Mouse (Mus musculus) liver, embryonic 16.5 days (tissue): ENCODE data around the gene Agap2. TPM values are rescaled to one million over a fixed set of nuclear protein-coding genes. Genes with fewer than 3 reads are reported as not detected.
"Not testable (repeated sequence)": the region's sequence is repeated elsewhere in the genome, so short reads cannot be mapped to it uniquely, and the experiment has no call there.

Experiments used
- ATAC-seq: fragments of 200-750 bp; cut with Nextera tagmentation; 2 replicates; pipeline ENCODE4 v1.8.0; 2017; ENCODE audit warnings: low read depth, mild to moderate bottlenecking, moderate number of reproducible peaks, moderate library complexity
- H3K27ac ChIP-seq: fragments of 300-500 bp; sonication (generic); 2 replicates; pipeline ENCODE4 v1.5.1; 2014; ENCODE audit warnings: mild to moderate bottlenecking, low read length
- H3K27me3 ChIP-seq: fragments of 300-500 bp; sonication (generic); 2 replicates; pipeline ENCODE4 v1.6.1; 2014; ENCODE audit warnings: low read depth, low read length, mixed read lengths; ENCODE audit not compliant: control insufficient read depth, insufficient read depth
- H3K36me3 ChIP-seq: fragments of 300-500 bp; sonication (generic); 2 replicates; pipeline ENCODE4 v1.6.1; 2014; ENCODE audit warnings: mild to moderate bottlenecking; ENCODE audit not compliant: control insufficient read depth, insufficient read depth
- H3K4me1 ChIP-seq: fragments of 300-500 bp; sonication (generic); 2 replicates; pipeline ENCODE4 v1.6.1; 2014; ENCODE audit warnings: low read depth, low read length, mixed read lengths; ENCODE audit not compliant: control insufficient read depth
- H3K4me2 ChIP-seq: fragments of 300-500 bp; sonication (generic); 2 replicates; pipeline ENCODE4 v1.6.1; 2014; ENCODE audit warnings: low read depth, low read length, mixed read lengths
- H3K4me3 ChIP-seq: fragments of 300-500 bp; sonication (generic); 2 replicates; pipeline ENCODE4 v1.5.1; 2014; ENCODE audit warnings: low read depth, mild to moderate bottlenecking, low read length
- H3K9ac ChIP-seq: fragments of 300-500 bp; sonication (generic); 2 replicates; pipeline ENCODE4 v1.6.1; 2014; ENCODE audit warnings: low read depth, low read length
- H3K9me3 ChIP-seq: fragments of 300-500 bp; sonication (generic); replicated peaks from 2 replicates; pipeline ENCODE4 v1.6.1; 2016; ENCODE audit warnings: low read length; ENCODE audit not compliant: control insufficient read depth
- WGBS: fragments of 180-500 bp; shearing (Covaris S2); extraction: QIAGEN DNeasy Blood & Tissue Kit; methylation state at CpG from one replicate; pipeline ENCODE4 v1.1.7; 2014; ENCODE audit not compliant: insufficient replicate concordance; 5-methylcytosine and 5-hydroxymethylcytosine counted together
- polyA plus RNA-seq: library from polyadenylated mRNA; unstranded; fragments of >200 nt; fragmentation: Nextera tagmentation; extraction: Ambion mirVana; gene quantifications from 2 replicates; pipeline ENCODE4 v1.2.1, GENCODE M21; 2015

The Agap2 gene
- polyA plus RNA-seq, 1 experiment from 2014 or later, result 1.2 TPM

DNA sequence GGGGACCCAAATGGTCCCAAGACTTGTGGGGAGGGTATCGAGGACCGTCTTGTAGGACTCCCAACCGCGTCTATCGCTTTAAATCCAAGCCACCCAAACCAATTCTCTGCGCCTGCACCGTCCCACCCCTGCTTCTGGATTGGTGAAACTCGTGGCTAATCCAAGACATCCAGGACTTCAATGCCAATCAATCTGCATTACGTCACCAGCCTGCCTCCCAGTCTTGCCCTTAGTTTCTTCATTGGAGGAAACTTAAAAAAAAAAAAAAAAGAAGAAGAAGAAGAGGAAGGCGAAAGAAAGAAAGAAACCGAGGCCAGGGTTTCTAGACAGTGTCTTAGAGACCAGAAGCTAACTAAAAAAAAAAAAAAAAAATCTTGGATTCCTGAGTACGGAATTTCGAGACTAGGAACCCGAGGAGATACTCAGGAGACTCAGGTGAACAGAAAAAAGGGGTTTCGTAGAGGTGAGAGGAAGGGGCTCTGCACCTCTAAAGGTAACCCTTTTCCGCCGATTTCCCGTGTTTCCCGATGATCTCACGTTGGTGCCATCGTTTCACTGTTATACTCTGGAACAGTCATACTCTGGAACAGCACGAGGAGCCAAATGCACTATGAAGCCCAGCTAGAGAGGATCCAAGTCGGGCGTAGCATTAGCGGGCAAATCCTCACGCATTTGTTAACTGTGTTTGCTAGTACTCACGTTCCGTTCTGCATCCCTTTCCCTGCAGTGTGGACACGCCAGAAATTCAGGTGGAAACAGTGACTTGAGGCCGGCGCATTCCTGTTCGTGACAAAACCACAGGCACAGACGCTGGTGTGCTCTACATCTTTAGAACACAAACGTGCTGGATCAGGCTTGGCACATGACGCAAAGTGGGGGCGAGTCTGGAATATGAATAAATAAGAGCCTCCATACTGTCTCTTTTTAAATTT lies 4.6 kb upstream of the Agap2 start, which contains the start of gene Tspan31:
Tspan31 (minus strand) TSS at position 75 of the 932 bp plus-strand sequence.
- peak within 1 kb of the TSS; percentile 73 for H3K4me3 ChIP-seq
- H3K9ac ChIP-seq, result peak within 1 kb of the TSS; percentile 67
- peaks cover 18% of the 10 kb centered on the region for H3K36me3 ChIP-seq
- H3K27ac ChIP-seq, result peak within 1 kb of the TSS; percentile 78
- under 1% methylated on average over 36 of the region's 36 CpGs for WGBS
- H3K9me3 ChIP-seq, result no peaks in the 10 kb centered on the region
- H3K27me3 ChIP-seq, result no peaks in the 10 kb centered on the region
- peak; percentile 88 for ATAC-seq
- H3K4me2 ChIP-seq, result peak within 1 kb of the TSS; percentile 77
- peaks cover 29% of the 10 kb centered on the region for H3K4me1 ChIP-seq

DNA sequence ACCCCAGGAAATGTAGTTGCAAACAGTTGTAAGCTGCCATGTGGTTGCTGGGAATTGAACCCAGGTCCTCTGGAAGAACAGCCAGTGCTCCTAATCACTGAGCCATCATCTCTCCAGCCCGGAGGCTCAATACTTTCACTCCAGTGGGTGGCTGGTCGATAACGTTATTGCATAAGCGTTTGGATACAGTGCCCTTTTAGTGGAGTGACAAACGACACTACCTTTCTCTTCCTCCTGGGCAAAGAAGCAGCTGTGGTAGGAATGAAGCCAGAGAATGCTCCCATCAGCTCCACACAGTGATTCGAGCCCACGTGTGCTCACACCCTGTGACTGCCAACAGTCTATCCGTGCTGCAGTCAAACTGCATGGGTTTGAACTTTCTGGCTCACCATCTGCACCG lies 3.9 kb upstream of the Agap2 start:
- Histone ChIP-seq H3K4me1 (peaks cover 28% of the 10 kb centered on the region), H3K27me3 (no peaks in the 10 kb centered on the region), H3K4me2 (peak overlapping the region; percentile 77), H3K4me3 (peak overlapping the region; percentile 73), H3K9me3 (no peaks in the 10 kb centered on the region), H3K9ac (no peak overlapping the region), H3K36me3 (peaks cover 11% of the 10 kb centered on the region), H3K27ac (no peak overlapping the region)
- ATAC-seq, result no peak
- WGBS, result 46% methylated on average over 9 of the region's 9 CpGs

DNA sequence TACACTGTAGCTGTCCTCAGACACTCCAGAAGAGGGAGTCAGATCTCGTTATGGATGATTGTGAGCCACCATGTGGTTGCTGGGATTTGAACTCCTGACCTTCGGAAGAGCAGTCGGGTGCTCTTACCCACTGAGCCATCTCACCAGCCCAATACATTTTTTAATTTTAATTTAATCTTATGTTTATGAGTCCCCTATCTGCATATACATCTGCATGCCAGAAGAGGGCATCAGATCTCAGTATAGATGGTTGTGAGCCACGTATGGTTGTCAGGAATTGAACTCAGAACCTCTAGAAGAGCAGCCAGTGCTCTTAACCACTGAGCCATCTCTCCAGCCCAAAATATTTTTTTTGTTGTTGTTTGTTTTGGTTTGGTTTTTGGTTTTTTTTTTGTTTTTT lies 2.8 kb upstream of the Agap2 start:
- H3K27me3 ChIP-seq, H3K27ac ChIP-seq, H3K9ac ChIP-seq, H3K36me3 ChIP-seq, H3K4me2 ChIP-seq, H3K4me3 ChIP-seq, H3K9me3 ChIP-seq, ATAC-seq: not testable (repeated sequence)
- H3K4me1 ChIP-seq, result peaks cover 37% of the 10 kb centered on the region
- 76% methylated on average over 4 of the region's 4 CpGs for WGBS

GRCm38 (mm10) chr10:127072969-127073368 lies 2.1 kb upstream of the Agap2 start:
- not testable (repeated sequence) for ATAC-seq, H3K36me3 ChIP-seq, H3K4me2 ChIP-seq, H3K9ac ChIP-seq, H3K9me3 ChIP-seq, H3K4me3 ChIP-seq, H3K27me3 ChIP-seq, H3K27ac ChIP-seq
- 63% methylated on average over 2 of the region's 2 CpGs for WGBS
- H3K4me1 ChIP-seq, result peaks cover 40% of the 10 kb centered on the region

DNA sequence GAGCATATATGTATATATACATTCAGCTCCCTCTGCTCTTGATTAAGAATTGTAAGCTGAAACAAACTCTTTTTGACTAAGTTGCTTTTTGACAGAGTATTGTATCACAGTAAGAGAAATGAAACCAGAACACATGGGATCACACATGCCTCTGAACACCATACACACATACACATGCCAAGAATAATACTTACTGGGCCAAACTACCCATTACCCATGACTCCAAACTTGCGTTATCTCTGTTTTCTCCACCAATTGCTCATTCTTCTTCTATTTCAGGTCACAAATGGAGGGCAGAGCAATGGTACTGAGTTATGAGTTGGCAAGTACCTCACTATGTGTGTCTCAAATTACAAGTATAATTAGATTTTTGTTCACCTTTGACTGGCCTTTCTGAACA lies 1.1 kb upstream of the Agap2 start:
- 80% methylated on average over 1 of the region's 1 CpGs for WGBS
- Histone ChIP-seq H3K4me1 (peaks cover 31% of the 10 kb centered on the region), H3K27ac (no peak overlapping the region), H3K4me2 (no peak overlapping the region), H3K4me3 (no peak overlapping the region), H3K9me3 (no peaks in the 10 kb centered on the region), H3K36me3 (no peaks in the 10 kb centered on the region), H3K9ac (no peak overlapping the region), H3K27me3 (peaks cover 4% of the 10 kb centered on the region; the same call in 1 of the 2 replicates)
- no peak for ATAC-seq

DNA sequence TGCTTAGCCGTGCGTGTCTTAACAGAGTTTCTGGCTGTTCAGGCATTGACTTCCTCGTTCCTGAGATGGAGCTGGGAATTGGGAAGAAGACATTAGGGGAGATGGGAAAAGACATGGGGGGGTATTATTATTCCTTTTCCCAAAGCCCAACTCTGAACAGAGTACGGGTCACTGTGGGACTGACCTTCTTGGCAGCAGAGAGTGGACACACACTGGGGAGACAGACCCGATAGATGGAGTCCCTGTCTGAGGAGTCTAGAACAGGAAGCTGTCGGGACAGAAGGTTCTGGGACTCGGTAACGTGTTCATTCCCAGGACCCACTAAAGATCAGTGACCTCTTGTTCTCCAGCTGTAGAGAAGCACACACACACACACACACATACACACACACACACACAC lies 567 bp downstream of the Agap2 start:
- Histone ChIP-seq H3K4me2 (peak overlapping the region; percentile 33), H3K27me3 (peaks cover 21% of the 10 kb centered on the region)
- WGBS, result 26% methylated on average over 8 of the region's 8 CpGs

DNA sequence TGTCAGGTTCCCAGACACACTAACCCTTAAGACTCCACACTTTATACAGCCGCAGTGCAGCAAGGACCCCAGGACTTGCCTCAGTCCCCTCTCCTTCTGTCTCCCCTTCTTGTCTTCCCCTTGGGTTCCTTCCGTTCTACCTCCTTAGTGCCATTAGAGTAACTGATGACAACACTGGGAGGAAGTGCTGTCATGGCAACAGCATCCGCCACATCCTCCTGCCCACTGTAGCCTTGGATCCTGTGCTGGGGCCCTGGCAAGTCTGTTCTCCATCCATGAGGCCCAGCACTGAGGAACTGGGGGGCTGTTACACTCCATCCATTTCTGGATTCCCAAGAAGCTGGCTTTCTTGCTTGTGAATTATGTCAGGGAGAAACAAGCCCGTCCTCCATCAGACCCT lies 998 bp downstream of the Agap2 start:
- Histone ChIP-seq H3K4me1 (peaks cover 23% of the 10 kb centered on the region), H3K36me3 (no peaks in the 10 kb centered on the region), H3K27me3 (peaks cover 25% of the 10 kb centered on the region), H3K27ac (no peak overlapping the region), H3K9ac (no peak overlapping the region), H3K9me3 (no peaks in the 10 kb centered on the region), H3K4me3 (peak overlapping the region; percentile 33; the same call in 1 of the 2 replicates), H3K4me2 (peak overlapping the region; percentile 33; the same call in 1 of the 2 replicates)
- WGBS, result 19% methylated on average over 4 of the region's 4 CpGs
- ATAC-seq, result no peak

More for the DNA sequence above, 567 bp downstream of the Agap2 start:
- no peak for ATAC-seq
- Histone ChIP-seq H3K4me3 (peak overlapping the region; percentile 33), H3K9ac (no peak overlapping the region; the same call in 1 of the 2 replicates), H3K27ac (no peak overlapping the region), H3K36me3 (no peaks in the 10 kb centered on the region), H3K9me3 (no peaks in the 10 kb centered on the region), H3K4me1 (peaks cover 25% of the 10 kb centered on the region)

DNA sequence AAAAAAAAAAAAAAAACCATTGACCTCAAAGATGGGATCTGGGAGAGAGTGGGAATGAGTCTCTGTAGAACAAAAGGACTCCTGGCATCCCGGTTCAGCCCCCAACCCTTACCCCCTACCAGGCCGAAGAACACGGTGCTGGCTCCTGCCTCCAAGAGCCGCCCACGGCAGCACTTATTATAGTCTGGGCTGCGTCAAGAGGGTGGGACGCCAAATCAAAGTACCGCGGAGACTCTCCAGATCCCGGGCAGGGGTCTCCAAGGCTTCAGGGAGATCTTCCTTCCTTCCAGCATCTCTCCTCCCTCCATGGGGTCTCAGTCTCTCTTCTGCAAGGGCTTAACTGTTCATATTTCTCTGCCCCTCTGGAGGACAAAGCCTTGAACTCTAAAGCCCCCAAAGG lies 2.4 kb downstream of the Agap2 start:
- H3K4me3 ChIP-seq, result no peak overlapping the region
- peaks cover 21% of the 10 kb centered on the region for H3K4me1 ChIP-seq
- peaks cover 30% of the 10 kb centered on the region for H3K27me3 ChIP-seq
- no peak overlapping the region for H3K4me2 ChIP-seq
- no peak overlapping the region for H3K9ac ChIP-seq
- no peak overlapping the region for H3K27ac ChIP-seq
- WGBS, result 55% methylated on average over 10 of the region's 10 CpGs
- H3K36me3 ChIP-seq, result no peaks in the 10 kb centered on the region
- no peak for ATAC-seq
- no peaks in the 10 kb centered on the region for H3K9me3 ChIP-seq

GRCm38 (mm10) chr10:127078001-127078676 lies 3.1 kb downstream of the Agap2 start:
- Histone ChIP-seq H3K9ac (no peak overlapping the region), H3K27ac (no peak overlapping the region), H3K36me3 (no peaks in the 10 kb centered on the region), H3K9me3 (no peaks in the 10 kb centered on the region), H3K4me3 (no peak overlapping the region), H3K4me2 (no peak overlapping the region), H3K4me1 (peaks cover 21% of the 10 kb centered on the region), H3K27me3 (peaks cover 30% of the 10 kb centered on the region)
- WGBS, result 42% methylated on average over 12 of the region's 12 CpGs
- ATAC-seq, result no peak
